Mouse (Mus musculus) frontal cortex, adult 2 months (tissue): ENCODE data around the gene Ttyh3. TPM values are rescaled to one million over a fixed set of nuclear protein-coding genes. Genes with fewer than 3 reads are reported as not detected.

ENCODE experiments used
- DNase-seq, 2 experiments: peaks; one replicate each; pipeline ENCODE4 v3.0.0; 2022; ENCODE audit warnings: low spot score in 1 of 2; ENCODE audit errors: extremely low spot score in 1 of 2
- polyA plus RNA-seq: library from polyadenylated mRNA; depleted of rRNA; stranded (reverse); fragments of >200 nt; gene quantifications from 2 replicates; pipeline ENCODE4 v1.2.3, GENCODE M21; 2012

The Ttyh3 gene
- polyA plus RNA-seq, 1 experiment = 137 TPM

DNA sequence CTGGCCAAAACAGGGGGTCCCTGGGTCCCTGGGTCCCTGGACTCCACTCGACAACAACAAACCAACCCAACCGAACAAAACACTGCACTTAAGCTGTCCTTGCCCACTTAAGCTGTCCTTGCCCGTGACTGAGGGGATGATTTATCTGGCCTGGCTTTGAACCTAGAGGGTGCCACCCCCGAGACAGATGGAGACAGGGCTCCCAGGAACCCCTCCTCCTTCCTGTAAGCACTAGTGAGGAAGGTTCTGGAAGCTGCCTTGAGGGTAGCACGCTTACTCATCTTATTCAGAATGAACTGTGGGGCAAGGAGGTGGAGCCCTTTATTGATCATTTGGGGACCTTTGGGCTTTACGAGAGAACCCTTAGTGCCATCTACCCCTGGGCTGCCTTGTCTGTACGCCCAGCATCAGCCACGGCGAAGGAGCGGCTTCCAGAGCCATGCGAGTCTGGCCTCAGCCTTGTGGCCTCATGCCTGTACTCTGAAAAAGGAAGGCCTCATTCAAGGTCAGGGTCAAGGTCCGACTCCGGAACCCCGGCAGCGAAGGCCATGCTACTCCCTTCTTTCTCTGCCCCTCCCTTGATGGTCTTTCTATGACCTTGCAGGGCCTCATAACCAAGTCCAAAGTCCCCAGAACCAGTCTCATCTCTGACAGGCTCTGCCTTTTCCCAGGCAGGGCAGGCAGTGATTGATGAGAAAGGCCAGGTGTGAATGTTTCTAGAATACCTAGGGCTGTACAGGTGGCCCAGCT lies 5.4 kb upstream of the Ttyh3 start:
- DNase-seq = no peak

- no peak for DNase-seq
Measured at GRCm38 (mm10) chr5:140652587-140652986, 3.8 kb upstream of the Ttyh3 start.

GRCm38 (mm10) chr5:140651231-140651630 lies 2.4 kb upstream of the Ttyh3 start:
- no peak for DNase-seq

DNA sequence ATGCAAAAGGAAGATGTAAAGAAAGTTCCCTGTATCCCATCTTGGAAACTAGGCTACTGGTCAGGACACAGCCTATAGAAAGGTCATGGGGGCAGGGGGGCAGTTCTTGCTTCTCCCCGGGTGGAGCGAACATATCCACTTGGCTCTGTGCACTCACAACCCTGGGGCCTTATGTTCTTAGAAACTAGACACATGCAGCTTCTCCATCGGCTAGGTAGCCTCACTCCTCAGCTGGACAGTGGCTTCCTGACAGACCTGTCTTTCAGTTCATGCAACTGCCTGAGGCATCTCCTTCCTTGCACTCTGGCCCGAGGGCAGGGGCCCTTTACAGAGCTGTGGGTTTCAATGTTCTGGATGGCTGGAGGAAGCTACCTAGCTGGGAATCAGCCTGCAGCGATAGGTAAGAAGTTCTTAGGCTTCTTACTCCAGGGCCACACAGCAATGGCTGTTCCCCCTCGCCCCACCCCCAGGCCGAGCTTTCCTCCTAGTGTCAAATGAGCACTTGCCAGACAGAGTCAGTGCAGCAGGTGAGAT lies 1.1 kb upstream of the Ttyh3 start:
- DNase-seq = no peak

- peak; percentile 91 to 97 for DNase-seq
Measured at GRCm38 (mm10) chr5:140649101-140649667, 353 bp upstream of the Ttyh3 start.

DNA sequence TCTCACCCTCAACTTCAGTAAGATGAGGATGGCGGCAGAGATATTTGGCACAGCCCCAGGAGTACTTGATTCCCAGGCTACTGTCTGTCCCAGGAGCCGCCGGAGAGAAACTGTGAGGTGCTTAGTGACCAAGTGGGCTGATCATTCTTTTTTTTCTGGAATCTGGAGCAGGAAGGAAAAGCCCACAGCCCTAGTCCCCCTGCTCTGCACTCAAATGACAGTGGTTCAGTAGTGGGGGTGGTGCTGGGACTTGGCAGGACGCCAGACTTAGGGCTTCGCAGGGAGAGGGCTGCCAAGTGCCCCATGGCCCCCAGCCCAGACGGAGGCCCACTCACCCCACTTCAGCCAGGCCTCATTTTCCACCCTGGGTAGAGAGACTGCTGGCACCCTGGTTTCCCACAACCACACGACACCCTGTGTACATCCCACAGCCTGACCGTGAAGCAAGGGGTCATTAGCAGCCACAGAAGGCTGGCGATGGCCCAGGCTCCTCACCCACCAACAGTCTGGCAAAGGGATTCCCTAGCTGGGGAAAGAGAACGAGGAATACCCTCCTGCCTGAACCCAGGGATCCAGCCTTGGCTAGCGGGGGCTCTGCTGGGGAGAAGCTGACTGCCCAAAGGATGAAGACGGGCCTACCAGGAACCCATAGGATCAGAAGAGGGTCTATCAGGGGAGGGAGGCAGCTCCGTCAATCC lies 861 bp downstream of the Ttyh3 start:
- peak; percentile 41 to 67 for DNase-seq

DNA sequence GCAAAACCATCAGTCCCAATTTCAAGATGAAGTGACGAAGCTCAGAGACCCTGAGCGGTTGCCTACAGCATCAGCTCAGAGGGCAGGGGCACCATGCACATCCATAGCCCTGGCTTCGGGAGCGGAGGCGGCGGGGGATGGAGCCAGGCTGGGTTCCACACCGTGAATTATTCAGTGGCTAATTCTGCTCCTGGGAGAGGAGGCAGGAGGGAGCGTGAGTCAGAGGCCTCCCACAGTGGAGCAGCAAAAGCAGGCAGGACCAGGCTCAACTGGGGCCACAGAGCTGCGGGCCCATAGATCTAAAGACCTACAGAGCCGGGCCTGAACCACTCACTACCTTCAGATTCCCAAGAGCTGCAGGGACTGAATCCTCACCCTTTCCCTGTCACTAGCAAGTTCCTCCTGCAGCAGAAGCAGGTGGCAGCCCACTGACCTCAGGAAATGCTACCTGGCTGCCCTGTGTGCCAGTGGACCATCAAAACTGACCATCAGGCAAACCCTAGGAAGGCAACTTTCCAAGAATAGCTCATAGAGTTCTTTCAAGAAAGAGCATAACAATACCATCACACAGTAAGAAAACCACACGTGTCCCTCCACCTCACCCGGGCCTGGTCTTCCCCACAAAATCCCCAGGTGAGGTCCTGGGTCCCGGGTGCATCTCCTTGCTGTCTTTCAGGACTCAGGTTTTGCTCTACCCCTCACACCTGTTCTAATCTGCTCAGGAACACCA lies 1.6 kb downstream of the Ttyh3 start:
- peak; percentile 33 to 82 for DNase-seq

- DNase-seq = no peak
Measured at GRCm38 (mm10) chr5:140646171-140646570, 2.7 kb downstream of the Ttyh3 start.

GRCm38 (mm10) chr5:140645454-140645853 lies 3.4 kb downstream of the Ttyh3 start:
- DNase-seq = no peak

DNA sequence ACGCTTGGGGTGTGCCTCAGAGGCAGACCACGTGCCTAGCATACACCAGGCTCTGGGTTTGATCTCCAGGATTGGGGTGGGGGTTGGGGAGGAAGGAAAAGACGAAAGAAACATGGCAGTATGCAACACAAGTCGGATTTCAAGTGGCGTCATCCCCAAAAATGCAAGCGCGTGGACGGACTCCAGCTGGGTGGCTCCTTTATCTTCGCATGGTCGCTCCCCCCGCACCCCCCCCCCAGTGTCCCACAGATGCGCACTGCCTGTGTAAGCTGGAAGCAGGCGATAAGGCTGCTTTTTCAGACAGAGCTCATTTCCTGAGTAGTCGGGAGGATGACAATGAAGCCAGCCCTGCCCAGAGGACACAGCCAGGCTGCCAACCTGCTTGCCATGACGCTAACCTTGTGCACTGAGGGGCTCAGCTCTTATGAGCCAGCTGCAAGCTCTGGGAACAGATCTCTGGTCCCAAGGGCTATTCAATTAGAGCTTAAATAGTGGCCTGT lies 4.1 kb downstream of the Ttyh3 start:
- no peak for DNase-seq

- DNase-seq = no peak
Measured at GRCm38 (mm10) chr5:140644263-140644662, 4.6 kb downstream of the Ttyh3 start.

- DNase-seq = no peak
Measured at GRCm38 (mm10) chr5:140642076-140642475, 6.8 kb downstream of the Ttyh3 start.

DNA sequence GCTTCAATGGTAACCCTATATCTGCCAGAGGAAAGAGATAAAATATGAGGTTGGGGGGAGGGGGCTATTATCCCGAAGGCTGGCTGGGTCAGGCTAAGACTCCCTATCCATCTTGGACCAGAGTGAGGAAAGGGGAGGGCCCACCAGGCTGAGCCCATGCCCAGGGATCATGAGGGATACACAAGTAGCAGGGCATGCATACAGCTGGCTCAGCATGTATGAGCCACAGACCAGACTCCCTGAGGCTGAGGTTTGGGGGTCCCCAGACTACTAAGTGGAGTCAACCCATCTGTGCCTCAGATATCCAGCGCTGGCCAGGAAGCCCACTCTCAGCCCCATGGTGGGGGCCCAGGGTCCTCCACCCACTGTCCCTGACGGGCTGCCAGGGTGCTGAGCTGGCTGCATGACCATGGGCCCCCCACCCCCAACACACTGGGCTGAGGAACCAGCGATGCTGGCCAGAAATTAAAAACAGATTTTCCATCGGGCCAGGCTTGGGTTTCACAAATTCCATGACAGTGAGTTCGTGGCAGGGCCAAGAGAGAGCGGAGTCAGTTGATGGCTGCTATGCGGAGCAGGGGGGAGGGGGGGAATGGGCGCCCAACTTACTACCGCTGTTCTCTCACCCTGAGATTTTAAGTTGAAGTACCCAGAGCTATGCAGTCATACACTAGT lies 7.4 kb downstream of the Ttyh3 start:
- no peak for DNase-seq

DNA sequence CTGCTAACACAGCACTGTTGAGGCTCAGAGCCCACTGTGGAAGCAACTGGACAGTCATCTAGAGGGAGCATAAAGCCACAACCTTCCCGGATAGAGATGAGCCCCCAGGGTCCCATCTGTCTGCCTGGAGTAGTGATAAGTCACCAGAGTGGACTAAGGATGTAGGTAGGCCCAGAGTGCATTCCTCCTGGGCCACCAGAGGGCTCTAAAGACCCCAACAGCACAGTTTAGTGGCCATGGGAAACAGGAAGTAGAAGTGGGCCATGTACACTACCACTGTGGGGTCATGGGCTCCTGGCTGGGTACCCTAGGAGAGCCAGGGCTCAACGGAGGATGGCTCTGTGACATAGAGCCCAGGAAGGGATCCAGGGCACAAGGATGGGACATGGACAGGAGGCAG lies 8.0 kb downstream of the Ttyh3 start:
- no peak for DNase-seq

GRCm38 (mm10) chr5:140639871-140640270 lies 9.0 kb downstream of the Ttyh3 start:
- DNase-seq = no peak

GRCm38 (mm10) chr5:140639312-140639711 lies 9.5 kb downstream of the Ttyh3 start:
- DNase-seq = no peak

DNA sequence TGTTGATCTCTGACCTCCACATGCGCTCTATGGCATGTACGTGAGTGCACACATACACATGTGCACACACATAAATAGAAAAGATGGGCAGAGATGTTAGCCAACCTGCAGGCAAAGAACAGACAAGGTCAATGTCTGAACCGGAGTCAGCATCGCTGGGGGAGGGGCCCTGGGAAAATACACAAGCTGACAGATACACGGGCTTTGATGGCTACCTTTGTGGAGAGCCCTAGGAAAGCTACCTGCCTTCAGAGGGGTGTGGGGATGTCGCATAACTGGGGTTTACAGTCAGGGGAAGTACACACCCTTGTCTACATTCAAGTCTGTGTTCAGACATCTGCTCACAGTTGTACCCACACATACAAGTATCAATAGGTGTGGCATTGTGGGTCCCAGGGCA lies 10.3 kb downstream of the Ttyh3 start:
- no peak for DNase-seq

DNA sequence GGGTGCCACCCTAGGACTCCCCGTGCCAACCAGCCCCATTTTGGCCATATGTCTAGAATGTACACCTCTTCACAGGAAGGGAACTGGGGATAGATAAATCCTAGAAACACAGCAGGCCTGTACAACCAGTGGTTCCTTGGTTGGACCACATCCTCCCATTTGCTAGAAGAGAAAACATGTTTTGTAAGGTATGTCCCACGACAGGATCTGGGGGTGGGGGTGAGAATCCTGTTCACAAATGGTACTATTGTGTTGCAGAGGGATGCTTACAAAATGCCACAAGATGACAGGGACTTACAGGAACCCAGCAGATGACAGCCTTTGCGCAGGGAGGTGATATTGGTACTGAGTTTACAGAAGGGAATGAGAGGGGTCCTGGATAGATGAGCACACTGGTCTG lies 10.8 kb downstream of the Ttyh3 start:
- DNase-seq = no peak

DNA sequence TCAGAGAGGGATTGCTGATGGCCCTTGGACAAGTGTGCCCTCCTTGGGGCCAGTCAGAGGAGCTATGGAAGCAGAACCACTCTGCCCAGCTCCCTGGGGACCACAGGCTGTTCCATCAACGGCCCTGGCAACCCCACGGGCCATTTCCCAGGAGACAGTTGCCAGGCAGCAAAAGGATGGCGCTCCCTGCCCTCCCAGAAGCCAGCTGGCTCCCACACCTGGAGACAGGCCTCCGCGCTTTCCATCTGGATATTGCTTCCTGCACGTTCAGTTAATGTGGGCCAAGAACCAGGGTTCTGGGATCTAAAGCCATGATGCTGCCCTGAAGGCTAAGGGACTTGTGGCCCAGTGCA lies 11.8 kb downstream of the Ttyh3 start:
- DNase-seq = no peak

DNA sequence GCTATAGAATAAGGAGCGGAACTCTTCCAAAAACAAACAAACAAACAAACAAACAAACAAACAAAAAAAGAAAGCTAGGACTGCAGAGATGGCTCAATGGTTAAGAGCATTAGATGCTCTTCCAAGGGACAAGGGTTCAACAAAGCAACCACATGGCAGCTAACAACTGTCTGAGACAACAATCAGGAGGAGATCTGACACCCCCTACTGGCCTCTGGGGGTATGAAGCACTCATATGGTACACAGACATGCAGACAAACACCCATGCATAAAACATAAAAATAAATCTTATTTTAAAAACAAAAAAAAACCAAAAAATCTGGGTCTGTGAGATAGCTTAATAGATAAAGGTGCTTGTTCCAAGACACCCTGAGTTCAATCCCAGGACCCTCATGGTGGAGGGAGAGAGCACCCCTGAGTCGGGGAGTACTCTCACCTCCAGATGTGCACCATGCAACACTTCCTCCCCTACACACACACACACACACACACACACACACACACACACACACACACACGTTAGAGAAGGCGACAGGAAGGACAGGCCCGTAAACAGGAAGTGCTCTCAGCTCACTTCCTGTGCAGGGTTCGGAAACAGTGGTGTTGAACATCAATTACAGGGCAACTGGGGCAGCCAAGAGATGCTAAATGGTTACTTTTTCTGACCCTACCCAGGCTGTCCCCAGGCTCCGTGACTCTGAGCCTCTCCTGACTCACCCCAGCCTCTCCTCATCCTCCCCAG lies 12.3 kb downstream of the Ttyh3 start:
- DNase-seq = no peak
